Mouse (Mus musculus): ENCODE results near the gene Cadm2. TPM values are rescaled to one million over a fixed set of nuclear protein-coding genes. Genes with fewer than 3 reads are reported as not detected.

Gene Cadm2
- polyA plus RNA-seq, 1 experiment from 2014 or later, result 0.13 TPM

DNA sequence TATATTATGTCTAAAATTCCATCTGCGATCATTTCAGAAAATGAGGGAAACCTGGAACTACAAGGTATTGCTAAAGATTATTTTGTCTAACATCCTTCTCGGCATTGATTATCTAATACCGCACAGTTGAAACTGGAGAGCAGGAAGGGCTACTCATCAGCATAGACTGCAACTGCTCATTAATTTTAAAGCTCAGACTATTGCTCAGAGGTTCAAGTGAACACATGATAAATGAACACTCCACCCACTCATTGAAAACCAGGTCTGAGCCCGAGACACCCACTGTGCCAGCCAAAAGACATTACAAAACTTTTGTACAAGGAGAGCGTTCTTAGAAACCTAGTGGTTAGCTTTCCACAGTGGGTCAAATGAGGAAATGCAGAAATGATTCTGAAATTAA, 652.4 kb downstream of the Cadm2 start:
- H3K27me3 ChIP-seq (replicated peaks; ENCODE audit: control insufficient read depth, insufficient read depth, low read length), result no peaks in the 10 kb centered on the region
- H3K4me3 ChIP-seq (ENCODE audit: low read depth, low read length), result no peak overlapping the region
- no peaks in the 10 kb centered on the region for H3K36me3 ChIP-seq (ENCODE audit: control insufficient read depth, insufficient read depth)
- 88% methylated on average over 5 of the region's 5 CpGs for WGBS
- no peak overlapping the region for H3K27ac ChIP-seq (ENCODE audit: low read depth, low read length)
- no peak overlapping the region for H3K9ac ChIP-seq (ENCODE audit: low read depth, low read length)
- no peaks in the 10 kb centered on the region for H3K4me1 ChIP-seq (replicated peaks; ENCODE audit: control insufficient read depth, insufficient read depth, low read length)
- H3K9me3 ChIP-seq (ENCODE audit: control insufficient read depth), result no peaks in the 10 kb centered on the region
- H3K4me2 ChIP-seq (replicated peaks; ENCODE audit: low read depth), result no peak overlapping the region
- TF ChIP-seq CTCF (IDR thresholded peaks at IDR 0.05; ENCODE audit: low read depth), result no peak
- no peak for ATAC-seq

DNA sequence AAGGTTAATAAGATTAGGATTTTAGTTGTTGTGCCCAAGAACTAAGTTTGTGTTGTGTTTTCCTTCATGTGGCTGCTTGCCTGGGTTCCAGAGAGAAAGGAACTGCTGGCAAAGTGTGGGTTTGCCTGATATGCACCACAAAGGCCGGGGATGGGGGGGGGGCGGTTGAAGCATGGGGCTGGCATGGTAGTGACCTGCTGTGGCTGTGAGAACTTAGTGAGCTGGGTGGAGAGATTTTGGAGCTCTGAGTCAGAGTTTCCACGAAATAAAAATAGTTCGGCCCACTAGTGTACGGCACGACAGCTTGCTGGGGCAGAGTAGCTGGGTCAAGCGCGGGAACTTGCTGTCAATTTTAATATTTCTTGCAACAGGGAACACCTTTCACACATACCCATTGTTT, 653.0 kb downstream of the Cadm2 start:
- no peaks in the 10 kb centered on the region for H3K27me3 ChIP-seq (replicated peaks; ENCODE audit: control insufficient read depth, insufficient read depth, low read length)
- H3K9me3 ChIP-seq (ENCODE audit: control insufficient read depth), result no peaks in the 10 kb centered on the region
- H3K4me3 ChIP-seq (ENCODE audit: low read depth, low read length), result no peak overlapping the region
- 86% methylated on average over 8 of the region's 8 CpGs for WGBS
- H3K4me1 ChIP-seq (replicated peaks; ENCODE audit: control insufficient read depth, insufficient read depth, low read length), result no peaks in the 10 kb centered on the region
- no peak overlapping the region for H3K9ac ChIP-seq (ENCODE audit: low read depth, low read length)
- no peaks in the 10 kb centered on the region for H3K36me3 ChIP-seq (ENCODE audit: control insufficient read depth, insufficient read depth)
- H3K27ac ChIP-seq (ENCODE audit: low read depth, low read length), result no peak overlapping the region
- ATAC-seq, result no peak
- TF ChIP-seq CTCF (IDR thresholded peaks at IDR 0.05; ENCODE audit: low read depth), result no peak
- H3K4me2 ChIP-seq (replicated peaks; ENCODE audit: low read depth), result no peak overlapping the region

GRCm38 (mm10) chr16:66959146-66959545, 661.6 kb downstream of the Cadm2 start:
- 63% methylated on average over 3 of the region's 3 CpGs for WGBS

DNA sequence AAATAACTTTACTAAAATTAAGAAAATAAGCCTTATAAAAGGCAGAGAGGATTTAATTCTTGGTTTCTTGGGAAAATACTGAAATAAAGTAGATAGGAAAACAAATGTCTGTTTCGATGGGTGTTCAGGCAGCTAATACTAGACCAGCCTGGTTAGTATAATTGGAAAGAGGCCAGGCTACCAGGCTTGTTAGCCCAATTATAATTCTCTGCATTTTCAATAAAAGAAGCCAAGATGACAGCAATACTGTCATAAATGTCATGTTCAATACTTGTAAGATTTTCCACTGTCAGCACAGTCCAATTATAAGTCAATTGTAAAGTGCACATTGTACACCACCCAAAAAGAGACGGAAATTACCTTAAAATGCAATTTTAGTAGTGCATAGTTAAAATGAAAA, 664.8 kb downstream of the Cadm2 start:
- Histone ChIP-seq H3K9ac (ENCODE audit: low read depth, low read length) (no peak overlapping the region), H3K4me2 (replicated peaks; ENCODE audit: low read depth) (no peak overlapping the region), H3K4me3 (ENCODE audit: low read depth, low read length) (no peak overlapping the region), H3K27ac (ENCODE audit: low read depth, low read length) (no peak overlapping the region), H3K9me3 (ENCODE audit: control insufficient read depth) (no peaks in the 10 kb centered on the region), H3K27me3 (replicated peaks; ENCODE audit: control insufficient read depth, insufficient read depth, low read length) (no peaks in the 10 kb centered on the region), H3K4me1 (replicated peaks; ENCODE audit: control insufficient read depth, insufficient read depth, low read length) (no peaks in the 10 kb centered on the region), H3K36me3 (ENCODE audit: control insufficient read depth, insufficient read depth) (no peaks in the 10 kb centered on the region)
- ATAC-seq, result no peak
- 86% methylated on average over 2 of the region's 2 CpGs for WGBS
- TF ChIP-seq CTCF (IDR thresholded peaks at IDR 0.05; ENCODE audit: low read depth), result no peak

More at GRCm38 (mm10) chr16:66959146-66959545, 661.6 kb downstream of the Cadm2 start:
- H3K4me1 ChIP-seq (replicated peaks; ENCODE audit: control insufficient read depth, insufficient read depth, low read length), result no peaks in the 10 kb centered on the region
- H3K4me3 ChIP-seq (ENCODE audit: low read depth, low read length), result no peak overlapping the region
- no peaks in the 10 kb centered on the region for H3K27me3 ChIP-seq (replicated peaks; ENCODE audit: control insufficient read depth, insufficient read depth, low read length)
- ATAC-seq, result no peak
- H3K27ac ChIP-seq (ENCODE audit: low read depth, low read length), result no peak overlapping the region
- no peak overlapping the region for H3K9ac ChIP-seq (ENCODE audit: low read depth, low read length)
- TF ChIP-seq CTCF (IDR thresholded peaks at IDR 0.05; ENCODE audit: low read depth), result no peak
- H3K9me3 ChIP-seq (ENCODE audit: control insufficient read depth), result no peaks in the 10 kb centered on the region
- no peak overlapping the region for H3K4me2 ChIP-seq (replicated peaks; ENCODE audit: low read depth)
- H3K36me3 ChIP-seq (ENCODE audit: control insufficient read depth, insufficient read depth), result no peaks in the 10 kb centered on the region

DNA sequence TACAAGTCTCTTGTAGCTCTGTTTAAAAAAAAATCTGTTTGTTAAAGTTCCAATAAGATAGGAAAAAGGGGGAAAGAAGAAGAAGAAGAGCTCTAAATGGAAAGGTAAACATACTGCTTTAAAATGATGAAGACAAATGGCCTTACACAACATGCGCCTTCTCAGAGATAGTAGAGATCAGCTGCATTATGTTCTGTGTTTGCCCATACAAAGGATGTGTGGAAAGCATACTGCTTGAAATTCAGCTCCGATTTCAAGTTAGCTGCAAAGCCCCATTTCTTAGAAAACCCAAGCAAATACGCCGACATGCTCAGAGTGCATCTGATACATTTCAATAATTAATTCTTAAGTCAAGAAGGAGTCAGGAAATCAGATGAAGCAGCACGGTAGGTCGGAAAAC, 684.4 kb downstream of the Cadm2 start:
- Histone ChIP-seq H3K9ac (ENCODE audit: low read depth, low read length) (no peak overlapping the region), H3K27me3 (replicated peaks; ENCODE audit: control insufficient read depth, insufficient read depth, low read length) (no peaks in the 10 kb centered on the region), H3K4me3 (ENCODE audit: low read depth, low read length) (no peak overlapping the region), H3K36me3 (ENCODE audit: control insufficient read depth, insufficient read depth) (no peaks in the 10 kb centered on the region), H3K9me3 (ENCODE audit: control insufficient read depth) (no peaks in the 10 kb centered on the region), H3K4me1 (replicated peaks; ENCODE audit: control insufficient read depth, insufficient read depth, low read length) (no peaks in the 10 kb centered on the region), H3K4me2 (replicated peaks; ENCODE audit: low read depth) (no peak overlapping the region), H3K27ac (ENCODE audit: low read depth, low read length) (no peak overlapping the region)
- ATAC-seq, result no peak
- 71% methylated on average over 6 of the region's 6 CpGs for WGBS
- TF ChIP-seq CTCF (IDR thresholded peaks at IDR 0.05; ENCODE audit: low read depth), result no peak

DNA sequence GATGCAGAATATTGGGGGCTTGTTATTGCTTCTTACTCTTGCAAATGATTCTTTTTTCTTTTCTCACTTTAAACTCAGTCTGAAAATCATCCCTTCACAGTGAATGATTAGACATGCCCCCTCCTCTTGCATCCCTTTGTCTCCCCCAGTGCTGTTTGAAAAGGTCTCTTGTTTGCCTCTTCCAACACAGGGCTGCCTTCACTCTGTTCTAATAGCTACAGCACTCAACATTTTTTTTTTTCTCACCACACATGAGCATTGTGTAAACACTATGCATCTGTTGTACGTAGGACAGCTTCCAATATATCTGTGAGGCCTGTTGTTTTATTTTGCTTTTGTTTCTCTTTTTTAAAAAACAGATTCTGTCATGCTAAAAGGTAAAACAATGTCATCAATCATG, 695.2 kb downstream of the Cadm2 start:
- no peak for TF ChIP-seq CTCF (IDR thresholded peaks at IDR 0.05; ENCODE audit: low read depth)
- H3K27ac ChIP-seq (ENCODE audit: low read depth, low read length), result no peak overlapping the region
- H3K4me3 ChIP-seq (ENCODE audit: low read depth, low read length), result no peak overlapping the region
- 24% methylated on average over 1 of the region's 1 CpGs for WGBS
- H3K4me2 ChIP-seq (replicated peaks; ENCODE audit: low read depth), result no peak overlapping the region
- no peaks in the 10 kb centered on the region for H3K27me3 ChIP-seq (replicated peaks; ENCODE audit: control insufficient read depth, insufficient read depth, low read length)
- no peaks in the 10 kb centered on the region for H3K4me1 ChIP-seq (replicated peaks; ENCODE audit: control insufficient read depth, insufficient read depth, low read length)
- H3K36me3 ChIP-seq (ENCODE audit: control insufficient read depth, insufficient read depth), result no peaks in the 10 kb centered on the region
- no peaks in the 10 kb centered on the region for H3K9me3 ChIP-seq (ENCODE audit: control insufficient read depth)
- no peak overlapping the region for H3K9ac ChIP-seq (ENCODE audit: low read depth, low read length)
- no peak for ATAC-seq

DNA sequence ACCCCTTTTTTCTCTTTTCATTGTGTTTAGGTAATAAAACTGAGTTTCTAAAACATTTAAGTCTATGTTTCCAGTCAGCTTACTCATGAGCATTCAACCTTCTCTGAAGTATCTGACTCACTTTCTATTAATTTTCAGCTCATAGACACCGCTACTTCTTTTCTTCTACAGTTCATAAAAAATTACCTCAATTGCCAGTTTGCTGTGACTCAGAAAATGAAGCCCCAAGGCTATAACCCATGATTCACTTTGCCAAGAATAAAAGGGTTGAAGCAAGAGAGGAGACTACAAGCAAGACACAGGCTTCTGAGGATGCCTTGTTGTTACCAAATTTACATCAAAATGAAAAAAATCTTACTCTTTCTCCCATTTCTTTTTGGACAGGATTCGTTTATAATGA, 698.0 kb downstream of the Cadm2 start:
- H3K4me2 ChIP-seq (replicated peaks; ENCODE audit: low read depth), result no peak overlapping the region
- H3K9ac ChIP-seq (ENCODE audit: low read depth, low read length), result no peak overlapping the region
- TF ChIP-seq CTCF (IDR thresholded peaks at IDR 0.05; ENCODE audit: low read depth), result no peak
- WGBS, result 79% methylated on average over 2 of the region's 2 CpGs
- no peak overlapping the region for H3K4me3 ChIP-seq (ENCODE audit: low read depth, low read length)
- H3K4me1 ChIP-seq (replicated peaks; ENCODE audit: control insufficient read depth, insufficient read depth, low read length), result no peaks in the 10 kb centered on the region
- H3K36me3 ChIP-seq (ENCODE audit: control insufficient read depth, insufficient read depth), result no peaks in the 10 kb centered on the region
- no peaks in the 10 kb centered on the region for H3K9me3 ChIP-seq (ENCODE audit: control insufficient read depth)
- no peak overlapping the region for H3K27ac ChIP-seq (ENCODE audit: low read depth, low read length)
- no peaks in the 10 kb centered on the region for H3K27me3 ChIP-seq (replicated peaks; ENCODE audit: control insufficient read depth, insufficient read depth, low read length)
- ATAC-seq, result no peak

Data from intestine, postnatal 0 days (tissue).